13 mouse cellular contexts compared by ENCODE assay signal in the genomic region with DNA sequence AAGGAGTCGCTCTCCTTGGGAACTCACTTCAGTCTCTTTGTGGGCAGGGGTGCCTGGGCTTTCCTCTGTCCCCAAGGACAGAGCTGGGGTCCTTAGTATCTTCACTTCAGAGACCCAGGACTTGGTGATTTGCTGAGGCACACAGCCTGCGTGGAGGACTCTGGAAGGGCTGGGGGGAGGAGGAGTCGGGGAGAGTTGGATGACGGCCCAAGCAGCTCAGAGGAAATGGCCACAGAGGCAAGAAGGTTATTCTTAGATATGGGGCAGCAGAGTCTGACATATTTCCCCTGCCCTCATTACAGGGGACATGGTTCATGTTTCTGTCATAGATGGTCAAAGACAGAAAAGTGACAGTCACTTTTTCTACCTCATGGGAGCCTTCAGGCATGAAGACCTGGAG. TPM values are rescaled to one million over a fixed set of nuclear protein-coding genes. Genes with fewer than 3 reads are reported as not detected.
DNase-seq lines count a peak whose midpoint lies in the region; ATAC-seq lines count a peak whose summit lies in the region.
"Had no signal": no experiment of that assay in that cellular context is flagged by ENCODE, and none has a peak within 500 bp of the region (broad histone marks: within the 10 kb centered on the region; RNA-seq: fewer than 3 reads in every experiment).

No protein-coding gene starts in this region.

- peak; percentile 72 for DNase-seq in kidney, adult 18-20 months
- DNase-seq in heart, embryonic 10.5 days (ENCODE audit: low spot score): no peak
- DNase-seq in kidney, postnatal 10 days: peak; percentile 86
- DNase-seq in urinary bladder, postnatal 36 days (ENCODE audit: low spot score in 2 of 2): no peak
- DNase-seq in urinary bladder, adult 2 months (ENCODE audit: low spot score): no peak
- no peak for DNase-seq in right cerebral cortex, postnatal 4 days
- DNase-seq: cerebellum, postnatal 10 days had no signal

- 48% methylated on average over 4 of the region's 4 CpGs for WGBS in kidney, embryonic 15.5 days
- 32% methylated on average over 4 of the region's 4 CpGs for WGBS in heart, embryonic 10.5 days

- no peaks in the 10 kb centered on the region for H3K9me3 ChIP-seq in kidney, embryonic 15.5 days (replicated peaks)
- no peaks in the 10 kb centered on the region for H3K9me3 ChIP-seq in heart, embryonic 10.5 days
- H3K9me3 ChIP-seq: hindbrain, embryonic 12.5 days; limb, embryonic 10.5 days had no signal

- peaks cover 21% of the 10 kb centered on the region for H3K4me1 ChIP-seq in kidney, embryonic 15.5 days
- peaks cover 45% of the 10 kb centered on the region for H3K4me1 ChIP-seq in heart, embryonic 10.5 days
- H3K4me1 ChIP-seq: hindbrain, embryonic 12.5 days; limb, embryonic 10.5 days had no signal

- H3K4me3 ChIP-seq in kidney, embryonic 15.5 days (replicated peaks): no peak overlapping the region
- no peak overlapping the region; the same call in 1 of the 2 replicates for H3K4me3 ChIP-seq in heart, embryonic 10.5 days
- H3K4me3 ChIP-seq: erythroblast, embryonic 14.5 days; hindbrain, embryonic 12.5 days; limb, embryonic 10.5 days had no signal

- ATAC-seq in kidney, embryonic 15.5 days (replicated peaks; ENCODE audit: low FRiP score): no peak
- ATAC-seq in megakaryocyte-erythroid progenitor cell, adult 5-6 weeks (replicated peaks; ENCODE audit: low FRiP score, low TSS enrichment, poor library complexity, severe bottlenecking): 0 out of 2 replicates have a peak, but pooled peaks have one; percentile 23
- ATAC-seq: midbrain, embryonic 16.5 days had no signal

- H3K4me2 ChIP-seq in kidney, embryonic 15.5 days: no peak overlapping the region
- H3K4me2 ChIP-seq: hindbrain, embryonic 12.5 days had no signal

- H3K27ac ChIP-seq in kidney, embryonic 15.5 days: no peak overlapping the region
- peak overlapping the region; percentile 74 for H3K27ac ChIP-seq in heart, embryonic 10.5 days
- H3K27ac ChIP-seq: hindbrain, embryonic 12.5 days; limb, embryonic 10.5 days had no signal

- no peak overlapping the region for H3K9ac ChIP-seq in kidney, embryonic 15.5 days
- H3K9ac ChIP-seq: hindbrain, embryonic 12.5 days had no signal

- no peaks in the 10 kb centered on the region for H3K36me3 ChIP-seq in kidney, embryonic 15.5 days
- peaks cover 51% of the 10 kb centered on the region for H3K36me3 ChIP-seq in heart, embryonic 10.5 days
- H3K36me3 ChIP-seq: hindbrain, embryonic 12.5 days had no signal

- no peaks in the 10 kb centered on the region for H3K27me3 ChIP-seq in kidney, embryonic 15.5 days
- H3K27me3 ChIP-seq in heart, embryonic 10.5 days (ENCODE audit: insufficient read depth, poor library complexity, severe bottlenecking): no peaks in the 10 kb centered on the region
- H3K27me3 ChIP-seq: hindbrain, embryonic 12.5 days had no signal

RNA-seq across cellular contexts. Expression of a gene that starts 13.2 kb away (rescaled TPM):
- polyA plus RNA-seq in kidney, embryonic 15.5 days (2015; fragmentation: Nextera tagmentation; extraction: Ambion mirVana): 10.6 and 11.0 TPM in 2 replicates
- polyA plus RNA-seq in heart, embryonic 10.5 days (2016; fragmentation: Nextera tagmentation; extraction: Ambion mirVana): 17.4 and 29.8 TPM in 2 replicates
- 0.37 and 1.7 TPM in 2 replicates for total RNA-seq in megakaryocyte-erythroid progenitor cell, adult 5-6 weeks (2014; fragmentation: Nextera tagmentation)
- not detected in 2 replicates for total RNA-seq in megakaryocyte-erythroid progenitor cell, adult 5-6 weeks (2017)
- 20.2 and 22.4 TPM in 2 replicates for polyA plus RNA-seq in urinary bladder, adult 2 months (2012; rRNA removed)
- polyA plus RNA-seq: erythroblast, embryonic 14.5 days had no signal

RNA-seq across cellular contexts. Expression of a gene that starts 23.5 kb away (rescaled TPM):
- polyA plus RNA-seq in kidney, embryonic 15.5 days (2015; fragmentation: Nextera tagmentation; extraction: Ambion mirVana): 69.2 and 77.2 TPM in 2 replicates
- polyA plus RNA-seq in heart, embryonic 10.5 days (2016; fragmentation: Nextera tagmentation; extraction: Ambion mirVana): 97.0 and 141 TPM in 2 replicates
- total RNA-seq in megakaryocyte-erythroid progenitor cell, adult 5-6 weeks (2014; fragmentation: Nextera tagmentation): 68.3 and 109 TPM in 2 replicates
- total RNA-seq in megakaryocyte-erythroid progenitor cell, adult 5-6 weeks (2017): 22.8 and 35.7 TPM in 2 replicates
- polyA plus RNA-seq in urinary bladder, adult 2 months (2012; rRNA removed): 214 and 260 TPM in 2 replicates

RNA-seq across cellular contexts. Expression of a gene that starts 23.7 kb away (rescaled TPM):
- polyA plus RNA-seq in kidney, embryonic 15.5 days (2015; fragmentation: Nextera tagmentation; extraction: Ambion mirVana): 35.1 and 36.6 TPM in 2 replicates
- 37.7 and 40.0 TPM in 2 replicates for polyA plus RNA-seq in heart, embryonic 10.5 days (2016; fragmentation: Nextera tagmentation; extraction: Ambion mirVana)
- 21.7 and 28.8 TPM in 2 replicates for total RNA-seq in megakaryocyte-erythroid progenitor cell, adult 5-6 weeks (2014; fragmentation: Nextera tagmentation)
- total RNA-seq in megakaryocyte-erythroid progenitor cell, adult 5-6 weeks (2017): 17.6 and 24.1 TPM in 2 replicates
- polyA plus RNA-seq in urinary bladder, adult 2 months (2012; rRNA removed): 22.5 and 23.5 TPM in 2 replicates

RNA-seq across cellular contexts. Expression of a gene that starts 29.2 kb away (rescaled TPM):
- polyA plus RNA-seq in kidney, embryonic 15.5 days (2015; fragmentation: Nextera tagmentation; extraction: Ambion mirVana): 25.3 and 28.7 TPM in 2 replicates
- 23.9 and 24.6 TPM in 2 replicates for polyA plus RNA-seq in heart, embryonic 10.5 days (2016; fragmentation: Nextera tagmentation; extraction: Ambion mirVana)
- total RNA-seq in megakaryocyte-erythroid progenitor cell, adult 5-6 weeks (2014; fragmentation: Nextera tagmentation): 9.5 and 18.0 TPM in 2 replicates
- 9.2 and 9.5 TPM in 2 replicates for total RNA-seq in megakaryocyte-erythroid progenitor cell, adult 5-6 weeks (2017)
- polyA plus RNA-seq in urinary bladder, adult 2 months (2012; rRNA removed): 15.1 and 23.2 TPM in 2 replicates

RNA-seq across cellular contexts. Expression of a gene that starts 55.1 kb away (rescaled TPM):
- 35.2 and 38.6 TPM in 2 replicates for polyA plus RNA-seq in kidney, embryonic 15.5 days (2015; fragmentation: Nextera tagmentation; extraction: Ambion mirVana)
- polyA plus RNA-seq in heart, embryonic 10.5 days (2016; fragmentation: Nextera tagmentation; extraction: Ambion mirVana): 39.7 and 44.0 TPM in 2 replicates
- total RNA-seq in megakaryocyte-erythroid progenitor cell, adult 5-6 weeks (2014; fragmentation: Nextera tagmentation): 111 and 131 TPM in 2 replicates
- 33.9 and 55.3 TPM in 2 replicates for total RNA-seq in megakaryocyte-erythroid progenitor cell, adult 5-6 weeks (2017)
- polyA plus RNA-seq in urinary bladder, adult 2 months (2012; rRNA removed): 11.2 and 11.7 TPM in 2 replicates

Comparison
In these comparisons a context has a peak if more than half of its experiments do, and no peak if none do; other contexts are left out.
1. DNase-seq: peak in kidney, adult 18-20 months (single experiment) and kidney, postnatal 10 days (single experiment); none in heart, embryonic 10.5 days (single experiment), urinary bladder, postnatal 36 days (0 of 2), urinary bladder, adult 2 months (single experiment) and right cerebral cortex, postnatal 4 days (single experiment).